Mouse (Mus musculus) cerebellum, adult 9-11 months (tissue): ENCODE data around the gene Kifc1.
"Not testable (repeated sequence)": the region's sequence is repeated elsewhere in the genome, so short reads cannot be mapped to it uniquely, and the experiment has no call there.

Experiments
- DNase-seq: peaks from one replicate; pipeline ENCODE4 v3.0.0; 2022

Kifc1 gene

DNA sequence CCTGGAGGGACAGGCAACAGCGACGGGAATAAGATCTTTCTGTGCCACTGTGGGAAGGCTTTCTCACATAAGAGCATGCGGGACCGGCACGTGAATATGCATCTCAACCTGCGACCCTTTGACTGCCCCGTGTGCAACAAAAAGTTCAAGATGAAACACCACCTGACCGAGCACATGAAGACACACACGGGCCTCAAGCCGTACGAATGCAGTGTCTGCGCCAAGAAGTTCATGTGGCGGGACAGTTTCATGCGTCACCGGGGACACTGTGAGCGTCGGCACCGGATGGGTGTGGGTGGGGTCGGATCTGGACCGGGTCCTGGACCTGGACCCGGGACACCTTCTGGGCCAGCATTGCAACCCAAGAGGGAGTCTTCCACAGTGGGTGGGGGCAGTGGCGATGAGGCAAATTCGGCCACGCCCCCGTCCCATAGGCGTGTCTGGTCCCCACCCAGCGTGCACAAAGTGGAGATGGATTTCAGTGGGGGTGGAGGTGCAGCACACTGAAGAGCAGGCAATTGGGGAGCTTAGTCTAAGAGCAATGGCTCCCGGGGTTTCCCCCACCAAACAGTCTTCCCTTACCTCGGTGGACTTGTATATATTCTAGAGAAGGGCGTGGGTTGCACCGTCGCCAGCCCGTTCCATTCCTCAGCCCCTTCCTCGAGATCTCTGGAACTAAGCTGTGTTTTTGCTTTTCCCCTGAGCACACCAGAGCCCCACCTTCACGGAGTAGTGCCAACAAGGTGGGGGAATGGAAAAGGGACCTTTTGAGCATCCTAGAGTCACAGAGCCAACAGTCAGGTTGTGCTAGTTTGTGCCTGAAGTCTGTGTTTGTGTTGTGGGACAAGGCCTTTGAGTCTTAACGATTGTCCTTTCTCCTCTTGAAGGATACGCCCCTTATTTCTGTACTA is 28.1 kb upstream of the Kifc1 start:
- peak; percentile 72 for DNase-seq

DNA sequence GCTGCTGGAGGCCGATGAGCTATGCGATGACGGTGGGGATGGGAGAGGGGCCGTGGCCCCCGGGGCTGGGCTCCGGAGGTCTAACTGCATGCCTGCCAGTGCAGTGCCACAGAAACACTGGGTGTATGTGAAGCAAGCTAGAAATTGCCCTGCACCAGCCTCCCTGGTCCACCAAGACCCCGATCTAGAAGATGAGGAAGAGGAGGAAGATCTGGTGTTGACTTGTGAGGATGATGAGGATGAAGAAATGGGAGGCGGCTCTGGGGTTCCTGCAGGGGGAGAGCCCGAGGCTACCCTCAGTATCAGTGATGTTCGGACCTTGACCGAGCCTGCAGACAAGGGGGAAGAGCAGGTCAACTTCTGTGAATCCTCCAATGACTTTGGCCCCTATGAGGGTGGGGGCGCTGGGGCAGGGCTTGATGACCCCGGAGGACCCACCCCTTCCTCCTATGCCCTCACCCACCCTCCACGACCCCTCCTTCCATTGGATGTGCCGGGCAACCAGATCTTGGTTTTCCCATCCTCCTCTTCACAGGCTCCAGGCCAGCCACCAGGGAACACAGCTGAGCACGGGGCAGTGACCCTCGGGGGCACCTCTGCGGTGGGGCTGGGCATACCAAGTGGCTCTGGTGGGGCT is 27.3 kb upstream of the Kifc1 start:
- DNase-seq, result peak; percentile 67

DNA sequence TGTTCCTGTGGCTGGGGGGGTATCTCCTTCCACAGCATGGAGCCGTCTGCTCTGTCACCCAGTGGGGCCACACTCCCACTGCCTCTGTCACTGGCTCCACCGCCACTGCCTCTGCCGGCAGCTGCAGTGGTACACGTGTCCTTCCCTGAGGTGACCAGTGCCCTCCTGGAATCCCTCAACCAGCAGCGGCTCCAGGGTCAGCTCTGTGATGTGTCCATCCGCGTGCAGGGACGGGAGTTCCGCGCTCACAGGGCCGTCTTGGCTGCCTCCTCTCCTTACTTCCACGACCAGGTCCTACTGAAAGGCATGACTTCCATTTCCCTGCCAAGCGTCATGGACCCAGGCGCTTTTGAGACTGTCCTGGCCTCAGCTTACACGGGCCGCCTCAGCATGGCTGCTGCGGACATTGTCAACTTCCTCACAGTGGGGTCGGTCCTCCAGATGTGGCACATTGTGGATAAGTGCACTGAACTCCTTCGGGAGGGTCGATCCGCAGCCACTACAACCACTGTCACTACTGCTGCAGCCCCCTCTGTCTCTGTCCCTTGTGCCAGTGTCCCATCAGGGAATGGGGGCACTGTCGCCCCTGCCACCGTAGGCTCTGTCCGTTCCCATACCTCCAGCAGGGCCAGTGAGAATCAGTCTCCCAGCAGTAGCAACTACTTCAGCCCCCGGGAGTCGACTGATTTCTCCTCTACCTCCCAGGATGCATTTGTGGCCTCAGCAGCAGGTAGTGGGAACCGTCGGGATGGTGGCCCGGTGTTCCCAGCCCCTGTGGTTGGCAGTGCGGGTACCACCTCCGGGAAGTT is 26.6 kb upstream of the Kifc1 start:
- peak; percentile 74 for DNase-seq

DNA sequence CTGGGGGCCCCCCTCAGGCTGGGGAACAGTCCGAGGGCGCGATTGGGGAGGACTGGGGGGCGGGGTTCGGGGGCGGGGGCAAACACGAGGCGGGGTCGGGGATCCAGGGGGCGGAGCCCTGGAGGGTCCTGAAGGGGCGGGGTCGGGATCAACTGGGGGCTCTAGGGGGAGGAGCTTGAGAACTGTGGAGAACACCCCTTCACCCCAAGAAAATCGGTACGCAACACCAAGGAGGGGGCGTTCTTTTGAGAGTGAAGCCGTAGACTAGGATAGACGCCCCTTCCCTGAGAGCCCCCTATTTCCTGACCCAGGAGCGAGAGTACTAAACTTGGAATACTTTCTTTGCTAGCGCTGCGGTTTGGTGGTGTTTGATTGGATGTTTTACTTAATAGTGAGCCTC is 25.8 kb upstream of the Kifc1 start:
- DNase-seq, result peak; percentile 76

DNA sequence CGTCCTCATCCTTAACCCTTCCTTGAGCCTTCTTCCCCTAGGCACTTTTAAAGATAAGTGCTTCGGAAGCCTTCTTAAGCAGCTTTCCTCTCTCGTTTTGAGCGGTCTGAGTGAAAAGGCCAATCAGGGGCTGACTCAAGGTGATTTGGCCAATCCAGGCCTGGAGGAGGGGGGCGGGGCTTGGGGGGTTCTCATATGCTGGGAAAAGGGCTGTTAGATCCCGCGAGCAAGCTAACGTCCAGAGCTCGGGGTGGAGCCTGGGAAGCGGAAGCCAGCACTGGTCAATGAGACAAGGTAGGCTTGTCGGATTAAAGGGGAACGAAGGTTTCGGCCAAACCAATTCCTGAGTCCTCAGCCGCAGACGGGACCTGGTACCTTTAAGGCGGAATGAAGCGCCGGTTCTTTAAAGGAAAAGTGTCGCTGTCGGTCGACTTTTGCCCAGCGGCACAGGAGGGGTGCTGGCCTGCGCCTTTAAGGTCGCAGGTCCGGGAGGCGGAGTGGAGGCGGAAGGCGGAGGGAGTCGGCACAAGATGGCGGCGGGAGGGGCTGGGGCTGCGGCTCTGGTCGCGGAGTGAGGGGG is 25.3 kb upstream of the Kifc1 start, which contains the start of the genes Tapbp and Zbtb22:
Tapbp (plus strand) TSS at position 229 of the 580 bp plus-strand sequence.
Zbtb22 (plus strand) TSS at position 234 of the 580 bp plus-strand sequence.
- DNase-seq, result peak; percentile 99

DNA sequence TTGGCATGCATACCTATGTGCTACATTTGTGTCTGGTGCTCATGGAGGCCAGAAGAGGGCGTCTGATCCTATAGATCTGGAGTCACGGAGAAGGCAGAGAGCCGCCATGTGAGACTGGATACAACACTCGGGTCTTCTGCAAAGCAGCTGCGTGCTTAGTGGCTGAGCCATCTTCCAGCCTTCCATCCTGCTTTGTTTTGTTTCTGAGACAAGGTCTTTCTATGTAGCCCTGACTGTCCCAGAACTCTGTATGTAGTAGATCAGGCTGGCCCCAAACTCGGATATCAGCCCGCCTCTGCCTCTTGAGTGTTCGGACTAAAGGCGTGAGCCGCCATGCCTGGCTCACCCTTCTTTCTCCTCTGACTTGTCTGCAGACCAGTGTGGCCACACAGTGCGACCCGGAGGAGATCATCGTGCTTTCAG is 24.5 kb upstream of the Kifc1 start:
- DNase-seq, result peak; percentile 65

DNA sequence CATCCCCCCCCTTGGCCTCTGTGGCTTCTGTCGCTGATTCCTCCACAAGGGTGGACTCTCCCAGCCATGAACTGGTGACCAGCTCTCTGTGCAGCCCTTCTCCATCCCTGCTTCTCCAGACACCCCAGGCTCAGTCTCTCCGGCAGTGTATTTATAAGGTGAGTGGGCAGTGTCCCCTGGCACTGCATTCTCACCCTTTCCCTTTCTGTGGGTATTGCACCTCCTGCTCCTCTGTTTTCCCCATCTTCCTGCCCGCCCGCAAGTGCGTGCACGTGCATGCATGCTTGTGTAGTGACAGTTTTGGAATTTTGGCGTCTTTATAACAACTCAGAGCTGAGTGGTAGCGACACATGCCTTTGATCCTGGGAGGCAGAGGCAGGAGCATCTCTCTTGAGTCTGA is 23.4 kb upstream of the Kifc1 start:
- peak; percentile 47 for DNase-seq

DNA sequence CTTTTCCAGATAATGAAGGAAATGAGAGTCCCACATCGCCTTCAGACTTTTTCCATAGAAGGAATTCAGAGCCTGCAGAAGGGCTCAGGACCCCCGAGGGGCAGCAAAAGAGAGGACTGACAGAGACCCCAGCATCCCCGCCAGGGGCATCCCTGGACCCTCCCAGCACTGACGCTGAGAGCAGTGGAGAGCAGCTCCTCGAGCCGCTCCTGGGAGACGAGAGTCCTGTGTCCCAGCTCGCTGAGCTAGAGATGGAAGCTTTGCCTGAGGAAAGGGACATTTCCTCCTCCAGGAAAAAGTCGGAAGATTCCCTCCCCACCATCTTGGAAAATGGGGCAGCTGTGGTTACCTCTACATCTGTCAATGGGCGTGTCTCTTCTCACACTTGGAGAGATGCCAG is 22.8 kb upstream of the Kifc1 start:
- peak; percentile 60 for DNase-seq

DNA sequence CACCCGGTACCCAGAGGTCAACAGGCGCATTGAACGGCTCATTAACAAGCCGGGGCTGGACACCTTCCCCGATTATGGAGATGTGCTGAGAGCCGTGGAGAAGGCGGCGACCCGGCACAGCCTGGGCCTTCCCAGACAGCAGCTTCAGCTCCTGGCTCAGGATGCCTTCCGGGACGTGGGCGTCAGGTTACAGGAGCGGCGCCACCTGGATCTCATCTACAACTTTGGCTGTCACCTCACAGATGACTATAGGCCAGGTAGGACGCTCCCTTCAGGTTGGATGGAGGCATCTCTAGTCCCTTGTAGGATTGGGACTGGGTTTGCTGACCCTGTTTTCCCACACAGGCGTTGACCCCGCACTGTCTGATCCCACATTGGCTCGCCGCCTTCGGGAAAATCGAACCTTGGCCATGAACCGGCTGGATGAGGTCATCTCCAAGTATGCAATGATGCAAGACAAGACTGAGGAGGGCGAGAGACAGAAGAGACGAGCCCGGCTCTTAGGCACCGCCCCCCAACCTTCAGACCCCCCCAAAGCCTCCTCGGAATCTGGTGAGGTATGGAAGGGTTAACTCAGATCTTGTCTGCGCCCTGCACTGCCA is 21.5 kb upstream of the Kifc1 start:
- DNase-seq, result peak; percentile 58

DNA sequence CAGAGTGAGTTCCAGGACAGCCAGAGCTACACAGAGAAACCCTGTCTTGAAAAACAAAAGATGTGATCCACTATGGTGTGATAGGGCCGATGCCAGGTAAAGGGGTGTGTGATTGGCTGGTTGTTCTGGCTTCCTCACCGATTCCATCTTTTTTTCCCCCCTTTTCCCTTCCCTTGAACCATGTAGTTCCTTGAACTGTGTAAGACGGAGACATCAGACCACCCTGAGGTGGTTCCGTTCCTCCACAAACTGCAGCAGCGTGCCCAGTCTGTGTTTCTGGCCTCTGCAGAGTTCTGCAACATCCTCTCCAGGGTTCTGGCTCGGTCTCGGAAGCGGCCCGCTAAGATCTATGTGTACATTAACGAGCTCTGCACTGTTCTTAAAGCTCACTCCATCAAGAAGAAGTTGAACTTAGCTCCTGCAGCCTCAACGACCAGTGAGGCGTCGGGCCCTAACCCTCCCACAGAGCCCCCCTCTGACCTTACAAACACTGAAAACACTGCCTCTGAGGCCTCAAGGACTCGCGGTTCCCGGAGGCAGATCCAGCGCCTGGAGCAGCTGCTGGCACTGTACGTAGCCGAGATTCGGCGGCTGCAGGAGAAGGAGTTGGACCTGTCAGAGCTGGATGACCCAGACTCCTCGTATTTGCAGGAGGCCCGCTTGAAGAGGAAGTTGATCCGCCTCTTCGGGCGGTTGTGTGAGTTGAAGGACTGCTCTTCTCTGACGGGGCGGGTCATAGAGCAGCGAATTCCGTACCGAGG is 20.8 kb upstream of the Kifc1 start:
- DNase-seq, result peak; percentile 57

DNA sequence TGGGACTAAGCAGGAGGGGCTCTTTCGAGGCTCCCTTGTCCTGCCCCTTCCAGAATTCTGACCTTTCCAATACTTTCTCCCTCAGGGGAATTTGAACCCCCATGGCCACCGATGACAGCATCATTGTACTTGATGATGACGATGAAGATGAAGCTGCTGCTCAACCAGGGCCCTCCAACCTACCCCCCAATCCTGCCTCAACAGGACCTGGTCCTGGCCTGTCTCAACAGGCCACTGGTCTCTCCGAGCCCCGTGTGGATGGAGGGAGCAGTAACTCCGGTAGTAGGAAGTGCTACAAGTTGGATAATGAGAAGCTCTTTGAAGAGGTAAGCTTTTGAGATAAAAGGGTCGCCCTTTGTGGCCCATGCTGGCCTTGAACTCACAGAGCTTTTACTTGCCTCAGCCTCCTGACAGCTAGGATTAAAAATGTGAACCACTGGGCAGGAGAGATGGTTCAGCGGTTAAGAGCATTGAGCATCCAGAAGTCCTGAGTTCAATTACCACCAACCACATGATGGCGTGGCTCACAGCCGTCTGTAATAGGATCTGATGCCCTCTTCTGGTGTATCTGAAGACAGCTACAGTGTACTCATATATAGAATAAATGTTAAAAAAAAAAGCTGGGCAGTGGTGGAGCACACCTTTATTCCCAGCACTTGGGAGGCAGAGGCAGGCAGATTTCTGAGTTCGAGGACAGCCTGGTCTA is 20.0 kb upstream of the Kifc1 start:
- peak; percentile 60 for DNase-seq

DNA sequence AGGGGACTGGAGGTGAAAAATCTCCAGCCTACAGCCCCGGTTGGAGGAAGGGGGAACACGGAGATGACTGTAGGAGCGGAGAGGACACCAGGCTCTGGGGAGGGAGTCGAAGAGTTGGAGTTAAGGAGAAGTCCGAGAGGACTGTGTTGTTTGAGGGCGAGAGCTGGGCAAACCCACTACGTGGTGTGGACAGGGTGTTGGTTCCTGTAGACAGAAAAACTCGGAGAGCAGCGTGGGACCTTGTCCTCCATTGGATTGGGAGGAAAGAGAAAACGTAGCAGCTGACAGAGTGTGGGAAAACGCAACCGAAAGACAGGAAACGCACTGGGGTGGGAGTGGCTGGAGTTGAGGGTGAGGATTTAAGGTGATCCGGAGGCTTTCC is 19.4 kb upstream of the Kifc1 start:
- no peak for DNase-seq

DNA sequence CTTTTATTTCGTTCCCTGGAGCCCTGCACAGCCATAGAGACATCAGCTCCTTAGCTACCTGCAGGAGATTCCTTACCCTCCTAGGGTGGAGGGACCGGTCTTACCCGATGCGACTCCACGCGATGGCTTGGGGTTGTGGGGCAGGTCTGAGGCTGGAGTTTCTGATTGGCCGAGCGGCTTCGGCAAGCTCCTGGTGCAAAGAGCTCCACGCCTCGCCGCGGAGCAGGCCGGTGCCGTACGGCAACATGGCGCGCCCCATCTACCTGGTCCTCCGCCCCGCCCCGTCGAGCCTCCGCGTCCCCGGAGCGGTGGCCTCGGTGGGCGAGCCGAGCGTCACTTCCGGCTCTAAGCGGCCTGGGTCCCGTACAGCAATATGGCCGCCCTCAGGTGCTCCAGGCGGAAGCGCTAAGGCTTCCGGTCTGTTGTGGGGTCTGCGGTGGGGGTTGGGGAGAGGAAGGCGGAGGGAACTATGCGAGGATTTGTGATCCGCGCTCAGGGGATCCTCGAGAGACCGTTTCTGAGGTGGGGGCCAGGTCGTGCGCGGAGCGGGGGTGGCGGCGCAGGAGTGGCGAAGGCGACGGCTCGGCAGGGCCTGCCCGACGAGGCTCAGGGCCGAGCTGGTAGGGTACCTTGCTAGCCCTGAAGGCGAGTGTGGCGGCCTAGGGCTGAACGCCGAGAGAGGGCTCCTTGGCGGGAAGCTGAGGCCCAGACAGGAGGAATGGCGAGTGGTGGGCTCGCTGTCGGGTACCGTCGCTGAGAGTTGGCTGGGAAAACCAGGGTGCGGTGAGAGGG is 18.8 kb upstream of the Kifc1 start, which contains the start of gene Daxx:
Daxx (plus strand) TSS at position 338 of the 792 bp plus-strand sequence.
- DNase-seq, result peak; percentile 99

DNA sequence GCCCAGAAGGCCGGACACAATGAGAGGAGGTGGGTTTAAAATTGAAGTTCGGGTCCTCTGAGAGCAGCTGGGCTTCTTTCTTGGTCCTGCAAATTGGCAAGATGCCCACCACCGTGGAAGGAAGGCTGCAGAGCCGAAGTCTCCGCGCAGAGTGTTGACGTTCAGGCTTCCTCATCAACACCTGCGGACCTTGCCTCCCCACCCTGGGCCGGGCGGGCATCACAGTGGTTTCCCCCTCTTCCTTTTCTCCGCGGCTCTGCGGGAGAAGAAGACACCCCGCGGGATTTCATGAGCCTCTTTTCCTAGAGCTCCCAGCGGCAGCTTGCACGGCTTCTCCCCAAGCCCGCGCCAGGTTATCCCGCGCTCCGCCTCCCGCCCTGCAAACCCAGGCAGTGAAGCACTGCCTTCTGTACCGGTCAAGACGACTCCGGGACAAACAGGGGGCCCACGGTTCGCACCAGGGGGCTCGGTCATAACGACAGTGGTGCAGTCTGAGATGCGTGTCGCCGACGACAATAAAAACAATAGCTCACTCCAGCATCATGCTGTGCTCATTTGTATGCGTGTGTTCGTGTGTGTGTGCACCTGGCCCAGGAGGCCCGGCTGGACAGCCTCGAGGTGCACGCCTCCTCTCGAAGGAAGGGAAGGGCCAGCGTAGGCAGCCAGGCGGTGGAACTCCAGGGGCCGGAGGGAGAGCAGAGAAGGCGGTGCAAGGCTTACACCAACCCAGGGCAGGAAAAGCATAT is 18.0 kb upstream of the Kifc1 start:
- DNase-seq, result peak; percentile 85

DNA sequence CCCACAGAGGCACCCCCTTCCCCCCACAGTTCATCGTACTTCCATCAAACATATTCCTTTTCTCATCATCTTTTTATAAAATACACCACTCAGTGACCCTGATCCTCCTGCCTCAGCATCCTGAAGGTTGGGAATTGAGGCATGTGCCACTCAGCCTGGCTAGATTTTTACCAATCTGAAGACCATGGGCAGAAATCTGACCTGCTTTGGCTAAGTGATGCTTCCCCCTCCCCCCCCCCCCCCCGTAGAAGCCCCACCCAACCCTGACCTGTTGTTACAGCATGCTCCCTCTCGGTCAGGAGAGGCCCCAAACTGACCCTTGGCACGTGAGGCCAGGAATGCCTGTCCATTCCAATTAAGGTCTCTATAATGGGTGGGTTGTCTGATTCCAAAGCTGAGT is 14.4 kb upstream of the Kifc1 start, which contains the start of gene Platr17:
Platr17 (plus strand) TSS at position 301 of the 400 bp plus-strand sequence.
- DNase-seq, result not testable (repeated sequence)

DNA sequence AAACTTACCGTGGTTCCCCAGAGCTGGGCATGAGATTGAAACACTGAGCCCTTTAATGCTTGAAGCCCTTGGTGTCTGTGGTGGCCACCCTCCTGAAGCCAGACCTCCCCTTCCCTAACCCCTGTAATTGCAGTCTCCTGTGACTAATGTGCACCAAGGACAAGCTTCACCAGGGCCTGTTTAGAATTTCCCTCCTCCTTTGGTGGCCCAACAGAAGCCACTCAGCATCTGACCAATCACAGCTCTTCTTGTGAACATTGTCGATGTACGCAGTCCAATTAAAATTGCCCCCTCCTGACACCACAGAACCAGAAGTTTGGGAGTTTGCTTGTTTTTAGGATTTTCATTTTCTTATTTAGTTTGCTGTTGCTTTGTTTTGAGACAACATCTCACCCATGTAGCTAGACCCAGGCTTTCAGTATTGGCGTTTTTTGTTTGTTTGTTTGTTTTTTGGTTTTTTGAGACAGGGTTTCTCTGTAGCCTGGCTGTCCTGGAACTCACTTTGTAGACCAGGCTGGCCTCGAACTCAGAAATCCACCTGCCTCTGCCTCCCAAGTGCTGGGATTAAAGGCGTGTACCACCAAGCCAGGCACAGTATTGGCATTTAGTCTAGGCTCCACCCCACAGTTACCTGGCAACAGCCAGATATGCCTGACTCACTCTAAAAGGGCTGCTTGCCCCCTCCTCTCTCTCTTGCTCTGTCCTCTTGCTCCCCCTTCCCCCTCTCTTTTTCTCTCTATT is 13.6 kb upstream of the Kifc1 start:
- not testable (repeated sequence) for DNase-seq

DNA sequence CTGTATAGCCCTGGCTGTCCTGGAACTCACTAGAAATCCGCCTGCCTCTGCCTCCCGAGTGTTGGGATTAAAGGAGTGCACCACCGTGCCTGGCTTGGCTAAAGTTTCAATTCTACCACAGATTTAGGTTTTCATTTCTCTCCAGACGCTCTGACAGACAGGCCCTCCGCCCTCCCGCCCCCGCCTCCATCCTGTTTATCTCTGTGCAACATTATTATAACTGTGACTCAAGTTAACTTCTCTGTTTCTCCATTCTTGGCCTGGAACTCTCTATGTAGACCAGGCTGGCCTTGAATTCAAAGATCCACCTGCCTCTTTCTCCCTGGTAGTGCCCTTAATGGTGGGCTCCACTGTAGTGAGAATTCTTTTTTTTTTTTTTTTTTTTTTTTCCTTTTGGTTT is 12.0 kb upstream of the Kifc1 start:
- no peak for DNase-seq

DNA sequence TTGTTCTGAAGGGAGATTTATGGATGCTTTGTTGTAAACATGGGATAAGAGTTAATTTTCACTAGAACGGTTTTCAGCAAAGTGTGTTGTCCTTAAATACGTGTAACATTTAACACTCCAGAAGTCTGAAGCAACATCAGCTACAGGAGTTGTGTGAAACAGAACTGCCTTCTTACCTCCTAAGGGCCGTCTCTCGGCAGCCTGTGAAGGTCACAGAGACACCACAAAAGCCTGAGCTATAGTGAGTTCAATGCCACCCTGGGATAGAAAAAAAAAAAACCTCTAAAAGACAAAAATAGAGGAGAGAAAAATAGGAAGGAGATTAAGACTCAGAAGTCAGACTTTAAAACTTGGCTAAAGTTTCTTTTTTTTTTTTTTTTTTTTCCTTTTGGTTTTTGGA is 11.6 kb upstream of the Kifc1 start:
- DNase-seq, result no peak
